Mouse (Mus musculus) forebrain, embryonic 14.5 days (tissue): ENCODE data around the gene Ceacam2. TPM values are rescaled to one million over a fixed set of nuclear protein-coding genes. Genes with fewer than 3 reads are reported as not detected.
"Not testable (repeated sequence)": the region's sequence is repeated elsewhere in the genome, so short reads cannot be mapped to it uniquely, and the experiment has no call there.

ENCODE experiments used
- ATAC-seq: fragments of 200-750 bp; cut with Nextera tagmentation; 2 replicates; pipeline ENCODE4 v1.8.0; 2017; ENCODE audit warnings: mild to moderate bottlenecking, moderate library complexity
- DNase-seq: peaks from one replicate; pipeline ENCODE4 v3.0.0-alpha.2; 2015; ENCODE audit warnings: low spot score
- H3K27ac ChIP-seq: fragments of 300-500 bp; sonication (generic); 2 replicates; pipeline ENCODE4 v1.5.1; 2014; ENCODE audit warnings: low read depth, mild to moderate bottlenecking, control low read depth, low read length, moderate library complexity
- H3K27me3 ChIP-seq: fragments of 300-500 bp; sonication (generic); replicated peaks from 2 replicates; pipeline ENCODE4 v1.6.1; 2014; ENCODE audit warnings: low read length, control low read depth, mixed read lengths; ENCODE audit not compliant: control insufficient read depth, insufficient read depth
- H3K36me3 ChIP-seq: fragments of 300-500 bp; sonication (generic); 2 replicates; pipeline ENCODE4 v1.6.1; 2014; ENCODE audit warnings: low read length, control low read depth; ENCODE audit not compliant: control insufficient read depth, insufficient read depth
- H3K4me1 ChIP-seq: fragments of 300-500 bp; sonication (generic); 2 replicates; pipeline ENCODE4 v1.6.1; 2014; ENCODE audit warnings: antibody characterized with exemption, low read length, control low read depth; ENCODE audit not compliant: control insufficient read depth, insufficient read depth
- H3K4me2 ChIP-seq: fragments of 300-500 bp; sonication (generic); 2 replicates; pipeline ENCODE4 v1.6.1; 2014; ENCODE audit warnings: mild to moderate bottlenecking, control low read depth, low read length
- H3K4me3 ChIP-seq: fragments of 300-500 bp; sonication (generic); 2 replicates; pipeline ENCODE4 v1.5.1; 2014; ENCODE audit warnings: low read depth, low read length, control low read depth
- H3K9ac ChIP-seq: fragments of 300-500 bp; sonication (generic); 2 replicates; pipeline ENCODE4 v1.6.1; 2014; ENCODE audit warnings: mild to moderate bottlenecking, low read length, control low read depth, moderate library complexity
- H3K9me3 ChIP-seq: fragments of 300-500 bp; sonication (generic); replicated peaks from 2 replicates; pipeline ENCODE4 v1.6.1; 2016; ENCODE audit warnings: low read length, control low read depth, mixed read lengths; ENCODE audit not compliant: control insufficient read depth
- WGBS: fragments of 180-500 bp; shearing (Covaris S2); extraction: QIAGEN DNeasy Blood & Tissue Kit; methylation state at CpG from one replicate; pipeline ENCODE4 v1.1.7; 2014; 5-methylcytosine and 5-hydroxymethylcytosine counted together
- polyA plus RNA-seq: library from polyadenylated mRNA; unstranded; fragments of >200 nt; fragmentation: Nextera tagmentation; extraction: Ambion mirVana; gene quantifications from 2 replicates; pipeline ENCODE4 v1.2.1, GENCODE M21; 2014

Gene Ceacam2
- polyA plus RNA-seq, 1 experiment from 2014 or later: not detected

- WGBS: 82% methylated on average over 1 of the region's 1 CpGs
Observed at GRCm38 (mm10) chr7:25494649-25495048, 45.0 kb downstream of the Ceacam2 start.

GRCm38 (mm10) chr7:25490698-25491097, 49.0 kb downstream of the Ceacam2 start:
- not testable (repeated sequence) for H3K4me2 ChIP-seq, H3K9ac ChIP-seq, H3K9me3 ChIP-seq, H3K27me3 ChIP-seq, ATAC-seq, DNase-seq, H3K27ac ChIP-seq, H3K4me1 ChIP-seq, H3K36me3 ChIP-seq, H3K4me3 ChIP-seq
- no CpG with 5 or more reads among the region's 1 CpGs for WGBS

More at GRCm38 (mm10) chr7:25494649-25495048, 45.0 kb downstream of the Ceacam2 start:
- Histone ChIP-seq H3K4me2 (no peak overlapping the region), H3K27me3 (no peaks in the 10 kb centered on the region), H3K9ac (no peak overlapping the region), H3K9me3 (no peaks in the 10 kb centered on the region), H3K4me3 (no peak overlapping the region), H3K4me1 (no peaks in the 10 kb centered on the region), H3K36me3 (no peaks in the 10 kb centered on the region), H3K27ac (no peak overlapping the region)
- DNase-seq (no peak), ATAC-seq (no peak)

- WGBS: 93% methylated on average over 3 of the region's 3 CpGs
- not testable (repeated sequence) for H3K4me3 ChIP-seq, ATAC-seq, H3K4me2 ChIP-seq, DNase-seq, H3K4me1 ChIP-seq, H3K9ac ChIP-seq, H3K27ac ChIP-seq, H3K27me3 ChIP-seq, H3K36me3 ChIP-seq, H3K9me3 ChIP-seq
Observed at GRCm38 (mm10) chr7:25489382-25489781, 50.3 kb downstream of the Ceacam2 start.

- H3K4me2 ChIP-seq: no peak overlapping the region
- no peak overlapping the region for H3K9ac ChIP-seq
- WGBS: 17% methylated on average over 1 of the region's 1 CpGs
- H3K4me1 ChIP-seq: no peaks in the 10 kb centered on the region
- no peaks in the 10 kb centered on the region for H3K9me3 ChIP-seq
- H3K27ac ChIP-seq: no peak overlapping the region
- DNase-seq (peak; percentile 27), ATAC-seq (no peak)
- no peak overlapping the region for H3K4me3 ChIP-seq
- H3K27me3 ChIP-seq: no peaks in the 10 kb centered on the region
- H3K36me3 ChIP-seq: no peaks in the 10 kb centered on the region
Observed at GRCm38 (mm10) chr7:25486186-25486585, 53.5 kb downstream of the Ceacam2 start.

GRCm38 (mm10) chr7:25485061-25485460, 54.6 kb downstream of the Ceacam2 start:
- Histone ChIP-seq H3K4me3 (no peak overlapping the region), H3K4me1 (no peaks in the 10 kb centered on the region), H3K9ac (no peak overlapping the region), H3K27me3 (no peaks in the 10 kb centered on the region), H3K36me3 (no peaks in the 10 kb centered on the region), H3K9me3 (no peaks in the 10 kb centered on the region), H3K4me2 (no peak overlapping the region), H3K27ac (no peak overlapping the region)
- no peak for DNase-seq
- no peak for ATAC-seq
- 61% methylated on average over 5 of the region's 5 CpGs for WGBS

GRCm38 (mm10) chr7:25483133-25483735, 56.4 kb downstream of the Ceacam2 start:
- no peaks in the 10 kb centered on the region for H3K27me3 ChIP-seq
- H3K9me3 ChIP-seq: no peaks in the 10 kb centered on the region
- no peak overlapping the region for H3K9ac ChIP-seq
- WGBS: 81% methylated on average over 8 of the region's 8 CpGs
- DNase-seq (no peak), ATAC-seq (no peak)
- no peak overlapping the region for H3K4me2 ChIP-seq
- no peak overlapping the region for H3K4me3 ChIP-seq
- no peaks in the 10 kb centered on the region for H3K4me1 ChIP-seq
- no peaks in the 10 kb centered on the region for H3K36me3 ChIP-seq
- H3K27ac ChIP-seq: no peak overlapping the region

- not testable (repeated sequence) for H3K9ac ChIP-seq
Observed at GRCm38 (mm10) chr7:25480791-25481190, 58.9 kb downstream of the Ceacam2 start.

GRCm38 (mm10) chr7:25479440-25479839, 60.2 kb downstream of the Ceacam2 start:
- no peaks in the 10 kb centered on the region for H3K36me3 ChIP-seq
- H3K4me3 ChIP-seq: no peak overlapping the region
- no peak overlapping the region for H3K9ac ChIP-seq
- ATAC-seq: peak; percentile 50; the same call in 1 of the 2 replicates
- DNase-seq: peak; percentile 59
- 4% methylated on average over 1 of the region's 1 CpGs for WGBS
- no peaks in the 10 kb centered on the region for H3K9me3 ChIP-seq
- no peak overlapping the region for H3K27ac ChIP-seq
- H3K4me2 ChIP-seq: no peak overlapping the region
- no peaks in the 10 kb centered on the region for H3K4me1 ChIP-seq
- no peaks in the 10 kb centered on the region for H3K27me3 ChIP-seq

More at GRCm38 (mm10) chr7:25480791-25481190, 58.9 kb downstream of the Ceacam2 start:
- H3K36me3 ChIP-seq, DNase-seq, H3K27ac ChIP-seq, H3K9me3 ChIP-seq, H3K27me3 ChIP-seq, H3K4me2 ChIP-seq, ATAC-seq, H3K4me1 ChIP-seq, H3K4me3 ChIP-seq: not testable (repeated sequence)
- WGBS: 66% methylated on average over 8 of the region's 8 CpGs

GRCm38 (mm10) chr7:25477752-25478093, 61.9 kb downstream of the Ceacam2 start:
- H3K27ac ChIP-seq, H3K4me3 ChIP-seq, H3K4me1 ChIP-seq, DNase-seq, H3K9ac ChIP-seq, ATAC-seq, H3K9me3 ChIP-seq, H3K27me3 ChIP-seq, H3K4me2 ChIP-seq, H3K36me3 ChIP-seq: not testable (repeated sequence)
- 79% methylated on average over 2 of the region's 2 CpGs for WGBS
